Mouse (Mus musculus): ENCODE measurements around the gene Hydin.
"Not testable (repeated sequence)": the region's sequence is repeated elsewhere in the genome, so short reads cannot be mapped to it uniquely, and the experiment has no call there.

Gene Hydin

GRCm38 (mm10) chr8:110266741-110267140 lies at the start of gene Hydin:
Gene Hydin (plus strand): TSS chr8:110266977.
- DNase-seq (ENCODE audit: low read depth): no peak

GRCm38 (mm10) chr8:110217198-110217597 lies 49.6 kb upstream of the Hydin start:
- no peak for DNase-seq (ENCODE audit: low read depth)

GRCm38 (mm10) chr8:110217681-110218131 lies 49.1 kb upstream of the Hydin start:
- DNase-seq (ENCODE audit: low read depth): peak; percentile 98

GRCm38 (mm10) chr8:110218511-110218910 lies 48.3 kb upstream of the Hydin start:
- DNase-seq (ENCODE audit: low read depth): no peak

- no peak for DNase-seq (ENCODE audit: low read depth)
These were observed 45.8 kb upstream of the Hydin start for GRCm38 (mm10) chr8:110220936-110221335.

GRCm38 (mm10) chr8:110230803-110231202 lies 36.0 kb upstream of the Hydin start:
- no peak for DNase-seq (ENCODE audit: low read depth)

GRCm38 (mm10) chr8:110242278-110243177 lies 24.2 kb upstream of the Hydin start:
- DNase-seq (ENCODE audit: low read depth): no peak

- no peak for DNase-seq (ENCODE audit: low read depth)
These were observed 22.2 kb upstream of the Hydin start for GRCm38 (mm10) chr8:110244566-110244965.

- DNase-seq (ENCODE audit: low read depth): no peak
These were observed 19.5 kb upstream of the Hydin start for GRCm38 (mm10) chr8:110247238-110247637.

- DNase-seq (ENCODE audit: low read depth): peak; percentile 4
These were observed 12.8 kb upstream of the Hydin start for GRCm38 (mm10) chr8:110253986-110254385.

GRCm38 (mm10) chr8:110265796-110266305 lies 926 bp upstream of the Hydin start:
- no peak for DNase-seq (ENCODE audit: low read depth)

GRCm38 (mm10) chr8:110267268-110267667 lies 491 bp downstream of the Hydin start:
- no peak for DNase-seq (ENCODE audit: low read depth)

GRCm38 (mm10) chr8:110270659-110271058 lies 3.9 kb downstream of the Hydin start:
- DNase-seq (ENCODE audit: low read depth): no peak

- DNase-seq (ENCODE audit: low read depth): no peak
These were observed 6.6 kb downstream of the Hydin start for GRCm38 (mm10) chr8:110273394-110273793.

- DNase-seq (ENCODE audit: low read depth): no peak
These were observed 8.9 kb downstream of the Hydin start for GRCm38 (mm10) chr8:110275465-110276258.

- DNase-seq (ENCODE audit: low read depth): no peak
These were observed 9.4 kb downstream of the Hydin start for GRCm38 (mm10) chr8:110276259-110276560.

- no peak for DNase-seq (ENCODE audit: low read depth)
These were observed 45.9 kb downstream of the Hydin start for GRCm38 (mm10) chr8:110312715-110313114.

GRCm38 (mm10) chr8:110315826-110316225 lies 49.0 kb downstream of the Hydin start:
- DNase-seq (ENCODE audit: low read depth): no peak

GRCm38 (mm10) chr8:110319586-110319985 lies 52.8 kb downstream of the Hydin start:
- DNase-seq (ENCODE audit: low read depth): no peak

- no peak for DNase-seq (ENCODE audit: low read depth)
These were observed 54.7 kb downstream of the Hydin start for GRCm38 (mm10) chr8:110321446-110321845.

GRCm38 (mm10) chr8:110323981-110324574 lies 57.3 kb downstream of the Hydin start:
- peak; percentile 55 for DNase-seq (ENCODE audit: low read depth)

- not testable (repeated sequence) for DNase-seq (ENCODE audit: low read depth)
These were observed 60.3 kb downstream of the Hydin start for GRCm38 (mm10) chr8:110327120-110327519.

Data from fibroblast of lung, adult 2 months (primary cell).